Mouse (Mus musculus): ENCODE measurements at regions not wholly inside any gene's neighbourhood (a gene's known extent, or its start where the extent isn't known, plus 50 kb on each side); places are given as distances from the start of the nearest gene placed in this dataset.
A peak's percentile ranks its signal among the peaks of the same experiment; 100 is the strongest.

GRCm38 (mm10) chr10:65845096-65845624, 1250.8 kb upstream of the Jmjd1c start:
- 82% methylated on average over 4 of the region's 4 CpGs for WGBS
- Histone ChIP-seq H3K4me3 (no peak overlapping the region), H3K4me2 (replicated peaks) (no peak overlapping the region), H3K27ac (no peak overlapping the region), H3K9ac (no peak overlapping the region), H3K36me3 (no peaks in the 10 kb centered on the region), H3K4me1 (no peaks in the 10 kb centered on the region), H3K9me3 (no peaks in the 10 kb centered on the region), H3K27me3 (replicated peaks) (no peaks in the 10 kb centered on the region)
- ATAC-seq (ENCODE audit: low FRiP score, low read depth) = no peak

DNA sequence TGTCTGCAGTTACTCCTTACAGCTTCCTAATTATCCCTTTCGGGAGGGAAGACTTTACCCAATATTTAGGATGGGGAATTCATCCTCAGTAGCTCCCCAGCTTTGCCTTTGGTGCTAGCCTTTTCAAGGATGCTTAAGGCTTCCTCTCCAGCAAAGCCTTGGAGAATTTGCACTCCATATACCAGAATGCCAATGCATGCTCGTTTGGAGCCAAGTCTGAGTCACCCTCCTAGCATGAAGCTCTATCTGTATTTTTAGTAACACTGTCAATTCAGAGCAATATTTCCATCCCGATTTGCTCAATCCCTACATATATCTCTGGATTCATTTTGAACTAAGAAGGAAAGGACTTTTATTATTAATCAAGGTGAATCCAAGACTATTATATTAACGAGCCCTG, 1249.8 kb upstream of the Jmjd1c start:
- ATAC-seq (ENCODE audit: low FRiP score, low read depth) = no peak
- Histone ChIP-seq H3K27me3 (replicated peaks) (no peaks in the 10 kb centered on the region), H3K27ac (no peak overlapping the region), H3K36me3 (no peaks in the 10 kb centered on the region), H3K4me3 (no peak overlapping the region), H3K9ac (no peak overlapping the region), H3K9me3 (no peaks in the 10 kb centered on the region), H3K4me1 (no peaks in the 10 kb centered on the region), H3K4me2 (replicated peaks) (no peak overlapping the region)
- 91% methylated on average over 4 of the region's 4 CpGs for WGBS

- WGBS = 85% methylated on average over 1 of the region's 1 CpGs
- Histone ChIP-seq H3K9ac (no peak overlapping the region), H3K36me3 (no peaks in the 10 kb centered on the region), H3K27ac (no peak overlapping the region), H3K4me1 (no peaks in the 10 kb centered on the region), H3K9me3 (no peaks in the 10 kb centered on the region), H3K27me3 (replicated peaks) (no peaks in the 10 kb centered on the region), H3K4me3 (no peak overlapping the region), H3K4me2 (replicated peaks) (no peak overlapping the region)
- ATAC-seq (ENCODE audit: low FRiP score, low read depth) = no peak
Measured at GRCm38 (mm10) chr10:65847622-65848021, 1248.3 kb upstream of the Jmjd1c start.

GRCm38 (mm10) chr10:65889881-65890280, 1206.0 kb upstream of the Jmjd1c start:
- Histone ChIP-seq H3K4me3 (no peak overlapping the region), H3K27me3 (replicated peaks) (no peaks in the 10 kb centered on the region), H3K27ac (no peak overlapping the region), H3K9me3 (no peaks in the 10 kb centered on the region), H3K4me2 (replicated peaks) (no peak overlapping the region), H3K36me3 (no peaks in the 10 kb centered on the region), H3K9ac (no peak overlapping the region), H3K4me1 (no peaks in the 10 kb centered on the region)
- ATAC-seq (ENCODE audit: low FRiP score, low read depth) = peak; percentile 72; the same call in 1 of the 2 replicates
- 74% methylated on average over 3 of the region's 3 CpGs for WGBS

DNA sequence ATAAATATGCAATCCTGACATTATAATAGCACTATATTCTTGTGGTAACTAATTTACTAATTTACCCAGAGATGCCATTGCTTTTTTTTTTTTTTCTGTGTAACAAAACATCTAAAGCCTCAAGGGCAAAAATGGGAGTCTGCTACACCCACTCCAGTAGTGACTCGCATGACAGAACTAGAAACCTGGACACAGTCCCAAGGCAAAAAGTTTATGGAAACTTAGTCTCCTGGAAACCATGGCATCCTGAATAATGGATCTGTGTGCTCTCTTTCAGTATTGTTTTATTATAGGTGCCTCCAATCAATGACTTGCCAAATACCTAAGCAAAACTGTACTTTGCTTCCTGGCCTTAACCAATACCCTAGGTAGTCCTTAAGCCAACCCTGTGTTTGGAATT, 1188.4 kb upstream of the Jmjd1c start:
- H3K4me1 ChIP-seq = no peaks in the 10 kb centered on the region
- H3K27me3 ChIP-seq (replicated peaks) = no peaks in the 10 kb centered on the region
- H3K9ac ChIP-seq = no peak overlapping the region
- WGBS = 96% methylated on average over 1 of the region's 1 CpGs
- H3K9me3 ChIP-seq = 0 out of 2 replicates have a peak, but pooled peaks cover 6% of the 10 kb centered on the region
- H3K4me3 ChIP-seq = no peak overlapping the region
- no peak overlapping the region for H3K4me2 ChIP-seq (replicated peaks)
- H3K27ac ChIP-seq = no peak overlapping the region
- H3K36me3 ChIP-seq = no peaks in the 10 kb centered on the region
- no peak for ATAC-seq (ENCODE audit: low FRiP score, low read depth)

DNA sequence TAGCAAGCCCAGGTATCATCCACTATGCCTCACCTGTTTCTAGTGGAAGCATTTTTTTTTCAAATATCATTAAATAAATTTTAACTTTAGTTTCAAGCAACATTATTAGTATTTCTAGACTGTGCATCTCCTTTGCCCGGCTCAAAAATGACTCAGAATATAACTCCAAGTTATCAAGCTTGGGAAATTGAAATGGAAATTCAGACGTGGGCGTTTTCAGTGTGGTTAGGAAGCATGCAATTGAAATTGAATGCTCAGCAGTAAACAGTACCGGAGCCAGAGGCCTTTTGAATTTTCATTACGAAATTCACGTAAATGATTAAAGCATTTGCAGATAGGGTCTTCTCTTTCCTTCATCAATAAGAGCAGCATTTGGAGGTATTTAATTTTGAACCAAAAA, 1183.4 kb upstream of the Jmjd1c start:
- H3K4me1 ChIP-seq = no peaks in the 10 kb centered on the region
- 0 out of 2 replicates have a peak, but pooled peaks cover 6% of the 10 kb centered on the region for H3K9me3 ChIP-seq
- H3K27me3 ChIP-seq (replicated peaks) = no peaks in the 10 kb centered on the region
- H3K9ac ChIP-seq = no peak overlapping the region
- 87% methylated on average over 6 of the region's 6 CpGs for WGBS
- H3K36me3 ChIP-seq = no peaks in the 10 kb centered on the region
- H3K4me3 ChIP-seq = no peak overlapping the region
- no peak for ATAC-seq (ENCODE audit: low FRiP score, low read depth)
- H3K4me2 ChIP-seq (replicated peaks) = no peak overlapping the region
- no peak overlapping the region for H3K27ac ChIP-seq

GRCm38 (mm10) chr10:65932077-65932476, 1163.8 kb upstream of the Jmjd1c start:
- no peak overlapping the region for H3K4me3 ChIP-seq
- H3K27me3 ChIP-seq (replicated peaks) = no peaks in the 10 kb centered on the region
- H3K4me2 ChIP-seq (replicated peaks) = no peak overlapping the region
- no peak for ATAC-seq (ENCODE audit: low FRiP score, low read depth)
- no peaks in the 10 kb centered on the region for H3K36me3 ChIP-seq
- no peaks in the 10 kb centered on the region for H3K9me3 ChIP-seq
- no peaks in the 10 kb centered on the region for H3K4me1 ChIP-seq
- H3K27ac ChIP-seq = no peak overlapping the region
- H3K9ac ChIP-seq = no peak overlapping the region

DNA sequence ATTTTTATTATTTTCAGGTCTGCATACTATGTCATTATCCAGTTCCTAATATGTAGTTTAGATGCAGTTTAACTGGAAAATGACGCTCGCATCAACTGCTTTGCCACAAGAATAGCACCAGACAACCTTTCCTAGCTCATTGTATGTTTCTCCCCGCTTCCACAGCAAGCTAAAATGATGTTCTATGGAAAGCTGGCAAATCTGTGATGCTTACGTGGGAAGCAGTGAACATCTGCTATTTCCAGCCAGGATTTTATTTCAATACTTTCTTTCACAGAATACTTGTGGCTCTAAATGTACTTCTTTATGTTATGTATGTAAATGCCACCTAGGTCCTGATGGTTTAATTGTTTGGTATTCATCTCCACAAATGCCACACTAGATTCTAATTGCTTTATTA, 1147.3 kb upstream of the Jmjd1c start:
- WGBS = 93% methylated on average over 4 of the region's 4 CpGs
- Histone ChIP-seq H3K4me1 (no peaks in the 10 kb centered on the region), H3K4me2 (replicated peaks) (no peak overlapping the region), H3K9ac (no peak overlapping the region), H3K4me3 (no peak overlapping the region), H3K27ac (no peak overlapping the region), H3K36me3 (no peaks in the 10 kb centered on the region), H3K27me3 (replicated peaks) (no peaks in the 10 kb centered on the region), H3K9me3 (no peaks in the 10 kb centered on the region)
- ATAC-seq (ENCODE audit: low FRiP score, low read depth) = no peak

DNA sequence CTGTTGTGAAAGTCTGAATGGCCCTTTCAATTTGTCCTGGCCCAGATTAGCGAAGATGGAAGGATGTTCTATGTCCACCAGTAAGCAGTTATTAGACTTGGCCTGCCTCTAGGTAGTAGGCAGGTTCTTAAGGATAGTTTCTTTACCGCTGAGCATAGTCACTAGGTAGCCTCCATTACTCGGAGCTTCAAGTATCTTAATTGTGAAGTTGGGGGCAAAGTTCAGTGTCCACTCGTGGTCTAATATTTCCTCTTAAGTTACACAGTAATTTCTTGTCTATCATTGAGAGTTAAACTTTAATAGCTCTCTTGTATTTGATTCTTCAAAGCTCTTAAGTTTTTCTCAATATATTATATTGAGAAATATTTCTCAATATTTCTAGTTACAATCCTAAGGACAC, 1133.5 kb upstream of the Jmjd1c start:
- Histone ChIP-seq H3K4me1 (no peaks in the 10 kb centered on the region), H3K4me3 (no peak overlapping the region), H3K4me2 (replicated peaks) (no peak overlapping the region), H3K27me3 (replicated peaks) (no peaks in the 10 kb centered on the region), H3K9me3 (no peaks in the 10 kb centered on the region), H3K36me3 (no peaks in the 10 kb centered on the region), H3K9ac (no peak overlapping the region), H3K27ac (no peak overlapping the region)
- ATAC-seq (ENCODE audit: low FRiP score, low read depth) = no peak
- WGBS = 78% methylated on average over 4 of the region's 4 CpGs

GRCm38 (mm10) chr10:65969770-65970169, 1126.2 kb upstream of the Jmjd1c start:
- H3K4me2 ChIP-seq (replicated peaks) = no peak overlapping the region
- H3K27me3 ChIP-seq (replicated peaks) = no peaks in the 10 kb centered on the region
- H3K9ac ChIP-seq = no peak overlapping the region
- no peaks in the 10 kb centered on the region for H3K36me3 ChIP-seq
- H3K4me1 ChIP-seq = no peaks in the 10 kb centered on the region
- H3K4me3 ChIP-seq = no peak overlapping the region
- no peaks in the 10 kb centered on the region for H3K9me3 ChIP-seq
- ATAC-seq (ENCODE audit: low FRiP score, low read depth) = no peak
- WGBS = 97% methylated on average over 1 of the region's 1 CpGs
- no peak overlapping the region for H3K27ac ChIP-seq
